Mouse (Mus musculus): ENCODE measurements around the gene Elf5.

GRCm38 (mm10) chr2:103459069-103459468 is 47.6 kb downstream of the Elf5 start:
- TF ChIP-seq CTCF (IDR thresholded peaks at IDR 0.05; ENCODE audit: low read depth, low read length): no peak
- no peak for TF ChIP-seq POLR2A (IDR thresholded peaks at IDR 0.05; ENCODE audit: extremely low read depth, insufficient read depth, low read length)

All from liver, adult 2 months (tissue).